Mouse (Mus musculus) right cerebral cortex, postnatal 36 days (tissue): ENCODE results near the gene Slc44a4.
A peak's percentile ranks its signal among the peaks of the same experiment; 100 is the strongest.
"Not testable (repeated sequence)": the region's sequence is repeated elsewhere in the genome, so short reads cannot be mapped to it uniquely, and the experiment has no call there.

Experiments used
- DNase-seq, 2 experiments: peaks; one replicate each; pipeline ENCODE4 v3.0.0; 2022; ENCODE audit warnings: low spot score in 2 of 2, mixed read lengths in 1 of 2

The Slc44a4 gene

GRCm38 (mm10) chr17:34960702-34961493 lies 46.6 kb downstream of the Slc44a4 start:
- DNase-seq: no peak

GRCm38 (mm10) chr17:34962125-34962524 lies 47.9 kb downstream of the Slc44a4 start:
- DNase-seq: no peak

GRCm38 (mm10) chr17:34962841-34963240 lies 48.6 kb downstream of the Slc44a4 start:
- DNase-seq: no peak

GRCm38 (mm10) chr17:34964640-34965049 lies 50.4 kb downstream of the Slc44a4 start:
- DNase-seq: no peak

- no peak for DNase-seq
Measured at GRCm38 (mm10) chr17:34965627-34966026, 51.4 kb downstream of the Slc44a4 start.

- DNase-seq: not testable (repeated sequence)
Measured at GRCm38 (mm10) chr17:34969822-34970221, 55.6 kb downstream of the Slc44a4 start, which contains the start of gene Gm20481. Gm20481 (plus strand) TSS chr17:34969912.

GRCm38 (mm10) chr17:34970850-34971249 lies 56.6 kb downstream of the Slc44a4 start:
- DNase-seq: not testable (repeated sequence)

GRCm38 (mm10) chr17:34971694-34972068 lies 57.4 kb downstream of the Slc44a4 start:
- not testable (repeated sequence) for DNase-seq

GRCm38 (mm10) chr17:34972069-34972749 lies 57.9 kb downstream of the Slc44a4 start, which contains the start of the genes Hspa1a and Hspa1l:
Hspa1a (minus strand) TSS chr17:34972156.
Hspa1l (plus strand) TSS chr17:34972703.
- peak; percentile 68 to 75 for DNase-seq

- DNase-seq: no peak
Measured at GRCm38 (mm10) chr17:34975581-34976492, 61.6 kb downstream of the Slc44a4 start.

GRCm38 (mm10) chr17:34977000-34977399 lies 62.7 kb downstream of the Slc44a4 start:
- DNase-seq: no peak

GRCm38 (mm10) chr17:34978239-34978638 lies 64.0 kb downstream of the Slc44a4 start:
- DNase-seq: no peak

- DNase-seq: no peak
Measured at GRCm38 (mm10) chr17:34979631-34980030, 65.4 kb downstream of the Slc44a4 start.
